In the genomic region with DNA sequence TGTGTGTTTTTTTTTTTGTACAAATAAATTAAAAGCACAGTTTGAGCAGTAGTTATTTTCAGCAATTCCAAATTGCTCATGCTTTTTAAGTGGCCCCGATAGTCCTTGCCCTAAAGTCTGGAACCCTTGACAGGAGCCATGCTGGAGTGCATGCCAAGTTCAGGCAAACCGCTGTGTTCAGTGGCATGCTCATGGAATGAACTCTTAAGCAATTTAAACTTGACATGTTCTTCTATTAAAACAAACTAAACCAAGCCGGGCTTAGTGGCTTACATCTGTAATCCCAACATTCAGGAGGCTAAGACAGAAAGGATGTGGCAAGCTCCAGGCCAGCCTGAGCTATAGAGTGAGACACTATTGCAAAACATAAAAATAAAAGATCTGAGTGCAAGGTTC, we compare ENCODE assay signal across 8 mouse cellular contexts. TPM values are rescaled to one million over a fixed set of nuclear protein-coding genes. Genes with fewer than 3 reads are reported as not detected.
DNase-seq lines count a peak whose midpoint lies in the region; ATAC-seq and TF ChIP-seq lines count a peak whose summit lies in the region.

No protein-coding gene starts in this region.

- H3K4me2 ChIP-seq in kidney, postnatal 0 days (ENCODE audit: low read length), result peak overlapping the region; percentile 54
- peak overlapping the region; percentile 60 for H3K4me2 ChIP-seq in embryonic facial prominence, embryonic 13.5 days
- H3K4me2 ChIP-seq in intestine, embryonic 15.5 days (replicated peaks), result peak overlapping the region; percentile 70
- peak overlapping the region; percentile 69 for H3K4me2 ChIP-seq in midbrain, postnatal 0 days (ENCODE audit: low read depth, low read length, poor library complexity, severe bottlenecking)

- H3K4me3 ChIP-seq in kidney, postnatal 0 days (replicated peaks; ENCODE audit: low read depth, low read length), result peak overlapping the region; percentile 31
- peak overlapping the region; percentile 41 for H3K4me3 ChIP-seq in embryonic facial prominence, embryonic 13.5 days
- peak overlapping the region; percentile 41 for H3K4me3 ChIP-seq in intestine, embryonic 15.5 days (replicated peaks)
- peak overlapping the region; percentile 47 for H3K4me3 ChIP-seq in midbrain, postnatal 0 days (ENCODE audit: low read depth, low read length)

- no peak for TF ChIP-seq CTCF in kidney, postnatal 0 days (IDR thresholded peaks at IDR 0.05; ENCODE audit: low read depth)
- no peak for TF ChIP-seq CTCF in midbrain, postnatal 0 days (IDR thresholded peaks at IDR 0.05)

- no peaks in the 10 kb centered on the region for H3K36me3 ChIP-seq in kidney, postnatal 0 days (ENCODE audit: insufficient read depth, low read length)
- no peaks in the 10 kb centered on the region for H3K36me3 ChIP-seq in embryonic facial prominence, embryonic 13.5 days
- no peaks in the 10 kb centered on the region for H3K36me3 ChIP-seq in intestine, embryonic 15.5 days
- no peaks in the 10 kb centered on the region for H3K36me3 ChIP-seq in midbrain, postnatal 0 days (ENCODE audit: insufficient read depth, low read length)

- ATAC-seq in kidney, postnatal 0 days (replicated peaks; ENCODE audit: low FRiP score, low read depth), result no peak
- ATAC-seq in embryonic facial prominence, embryonic 13.5 days (ENCODE audit: insufficient number of reproducible peaks, insufficient read depth, low FRiP score, low TSS enrichment, low read depth), result no peak
- peak; percentile 44 for ATAC-seq in intestine, embryonic 15.5 days
- no peak for ATAC-seq in midbrain, postnatal 0 days (ENCODE audit: low FRiP score)

- no peaks in the 10 kb centered on the region for H3K27me3 ChIP-seq in kidney, postnatal 0 days (ENCODE audit: insufficient read depth, low read length)
- H3K27me3 ChIP-seq in embryonic facial prominence, embryonic 13.5 days, result no peaks in the 10 kb centered on the region
- H3K27me3 ChIP-seq in intestine, embryonic 15.5 days (replicated peaks), result no peaks in the 10 kb centered on the region
- no peaks in the 10 kb centered on the region for H3K27me3 ChIP-seq in midbrain, postnatal 0 days (ENCODE audit: insufficient read depth, low read length)

- 0 out of 2 replicates have a peak overlapping the region, but pooled peaks have one; percentile 19 for H3K27ac ChIP-seq in kidney, postnatal 0 days
- H3K27ac ChIP-seq in embryonic facial prominence, embryonic 13.5 days, result peak overlapping the region; percentile 83
- H3K27ac ChIP-seq in intestine, embryonic 15.5 days, result no peak overlapping the region
- no peak overlapping the region for H3K27ac ChIP-seq in midbrain, postnatal 0 days (ENCODE audit: low read depth, low read length)

- H3K9me3 ChIP-seq in kidney, postnatal 0 days (replicated peaks; ENCODE audit: low read length), result no peaks in the 10 kb centered on the region
- H3K9me3 ChIP-seq in embryonic facial prominence, embryonic 13.5 days, result peaks cover 3% of the 10 kb centered on the region; the same call in 1 of the 2 replicates
- H3K9me3 ChIP-seq in intestine, embryonic 15.5 days, result no peaks in the 10 kb centered on the region
- H3K9me3 ChIP-seq in midbrain, postnatal 0 days (ENCODE audit: low read length), result no peaks in the 10 kb centered on the region

- WGBS in kidney, postnatal 0 days, result 29% methylated on average over 3 of the region's 3 CpGs
- 20% methylated on average over 3 of the region's 3 CpGs for WGBS in embryonic facial prominence, embryonic 13.5 days
- 36% methylated on average over 3 of the region's 3 CpGs for WGBS in intestine, embryonic 15.5 days
- WGBS in midbrain, postnatal 0 days, result 39% methylated on average over 3 of the region's 3 CpGs

- no peaks in the 10 kb centered on the region for H3K4me1 ChIP-seq in kidney, postnatal 0 days (replicated peaks; ENCODE audit: insufficient read depth, low read length)
- H3K4me1 ChIP-seq in embryonic facial prominence, embryonic 13.5 days, result peaks cover 6% of the 10 kb centered on the region
- no peaks in the 10 kb centered on the region for H3K4me1 ChIP-seq in intestine, embryonic 15.5 days (replicated peaks)
- no peaks in the 10 kb centered on the region for H3K4me1 ChIP-seq in midbrain, postnatal 0 days (ENCODE audit: insufficient read depth, low read length)

- no peak for DNase-seq in kidney, postnatal 0 days (ENCODE audit: low spot score)
- DNase-seq in kidney, postnatal 25 days, result no peak
- DNase-seq in midbrain, postnatal 0 days (ENCODE audit: low spot score), result no peak
- no peak for DNase-seq in embryo, embryonic 10.5 days (ENCODE audit: low spot score)
- no peak for DNase-seq in gastrocnemius, postnatal 4 days (ENCODE audit: low spot score in 2 of 2)
- DNase-seq in ovary, postnatal 36 days (ENCODE audit: low spot score), result no peak

- peak overlapping the region; percentile 58 for H3K9ac ChIP-seq in kidney, postnatal 0 days (ENCODE audit: low read depth, low read length)
- H3K9ac ChIP-seq in embryonic facial prominence, embryonic 13.5 days, result peak overlapping the region; percentile 58
- peak overlapping the region; percentile 41; the same call in 1 of the 2 replicates for H3K9ac ChIP-seq in intestine, embryonic 15.5 days
- H3K9ac ChIP-seq in midbrain, postnatal 0 days (replicated peaks; ENCODE audit: low read length, poor library complexity, severe bottlenecking), result no peak overlapping the region

RNA-seq across cellular contexts. Expression of a gene that starts 11.8 kb away (rescaled TPM):
- 3.2 and 3.3 TPM in 2 replicates for polyA plus RNA-seq in kidney, postnatal 0 days (2015; fragmentation: Nextera tagmentation; extraction: Ambion mirVana)
- 25.2 and 31.8 TPM in 2 replicates for polyA plus RNA-seq in embryonic facial prominence, embryonic 13.5 days (2015; fragmentation: Nextera tagmentation; extraction: Ambion mirVana)
- 3.4 and 3.8 TPM in 2 replicates for polyA plus RNA-seq in intestine, embryonic 15.5 days (2015; fragmentation: Nextera tagmentation; extraction: Ambion mirVana)
- 5.2 and 6.9 TPM in 2 replicates for total RNA-seq in midbrain, postnatal 0 days (2014; rRNA removed)
- 1.7 TPM in 2 replicates for polyA plus RNA-seq in midbrain, postnatal 0 days (2015; fragmentation: Nextera tagmentation; extraction: Ambion mirVana)
- total RNA-seq in gastrocnemius, postnatal 4 days (2021), result 1 to 10 TPM; 8.4 to 9.7 TPM

Comparison
In these comparisons a context has a peak if more than half of its experiments do, and no peak if none do; other contexts are left out.
1. H3K27ac ChIP-seq: peak in kidney, postnatal 0 days (single experiment) and embryonic facial prominence, embryonic 13.5 days (single experiment); none in intestine, embryonic 15.5 days (single experiment) and midbrain, postnatal 0 days (single experiment).
2. Peak in every context shown above with its lines, with median percentiles within 50 percentile points of each other: H3K4me2 ChIP-seq and H3K4me3 ChIP-seq.